Mouse (Mus musculus): Measurements from ENCODE around the gene Sesn2. TPM values are rescaled to one million over a fixed set of nuclear protein-coding genes. Genes with fewer than 3 reads are reported as not detected.

Gene Sesn2
- polyA plus RNA-seq (2017; shearing (Covaris generic)): 10 to 100 TPM in 1 of 2 experiments, 1 to 10 TPM in 1; 3.0 to 13.9 TPM

GRCm38 (mm10) chr4:132510352-132510798 is at the start of gene Sesn2:
Gene Sesn2 (minus strand): TSS chr4:132510501.

GRCm38 (mm10) chr4:132535406-132536121 is 25.3 kb upstream of the Sesn2 start, which contains the start of gene Dnajc8:
Gene Dnajc8 (plus strand): TSS chr4:132535550.

GRCm38 (mm10) chr4:132532981-132533916 is 22.9 kb upstream of the Sesn2 start, which contains the start of gene Atpif1:
Gene Atpif1 (minus strand): TSS chr4:132533659.

GRCm38 (mm10) chr4:132463430-132464254 is 46.7 kb downstream of the Sesn2 start, which contains the start of gene Med18:
Gene Med18 (minus strand): TSS chr4:132463921.

Other genes starting within 250 kb of the Sesn2 start
- gene Gmeb1, start 248.9 kb downstream of the Sesn2 start, polyA plus RNA-seq (2017; shearing (Covaris generic)): 1 to 10 TPM; 4.1 to 6.0 TPM
- gene Taf12, start 236.1 kb downstream of the Sesn2 start, polyA plus RNA-seq (2017; shearing (Covaris generic)): 10 to 100 TPM; 75.5 to 80.7 TPM
- gene Rab42, start 207.1 kb downstream of the Sesn2 start, polyA plus RNA-seq (2017; shearing (Covaris generic)): 1 to 10 TPM in 1 of 2 experiments, not detected in 1; 1.1 TPM
- gene Trnau1ap, start 181.0 kb downstream of the Sesn2 start, polyA plus RNA-seq (2017; shearing (Covaris generic)): 10 to 100 TPM; 58.3 to 64.4 TPM
- gene Rcc1, start 156.9 kb downstream of the Sesn2 start, polyA plus RNA-seq (2017; shearing (Covaris generic)): 10 to 100 TPM; 29.3 to 33.4 TPM
- gene Phactr4, start 88.0 kb downstream of the Sesn2 start, polyA plus RNA-seq (2017; shearing (Covaris generic)): 1 to 10 TPM; 2.7 to 4.4 TPM
- 10 to 100 TPM; 20.6 to 21.7 TPM for gene Med18, start 46.6 kb downstream of the Sesn2 start, polyA plus RNA-seq (2017; shearing (Covaris generic))
- gene Atpif1, start 23.2 kb upstream of the Sesn2 start, polyA plus RNA-seq (2017; shearing (Covaris generic)): 100 to 1,000 TPM; 201 to 250 TPM
- gene Dnajc8, start 25.0 kb upstream of the Sesn2 start, polyA plus RNA-seq (2017; shearing (Covaris generic)): 100 to 1,000 TPM; 211 to 287 TPM
- gene Ptafr, start 53.6 kb upstream of the Sesn2 start, polyA plus RNA-seq (2017; shearing (Covaris generic)): 1 to 10 TPM in 1 of 2 experiments, under 1 TPM in 1; 0.23 to 1.5 TPM
- gene Eya3, start 128.5 kb upstream of the Sesn2 start, polyA plus RNA-seq (2017; shearing (Covaris generic)): 10 to 100 TPM; 23.2 to 39.6 TPM
- 1 to 10 TPM; 3.4 to 4.8 TPM for gene Xkr8, start 222.0 kb upstream of the Sesn2 start, polyA plus RNA-seq (2017; shearing (Covaris generic))
- gene Smpdl3b, start 246.8 kb upstream of the Sesn2 start, polyA plus RNA-seq (2017; shearing (Covaris generic)): 1 to 10 TPM; 4.3 to 5.4 TPM